Mouse (Mus musculus) limb, embryonic 14.5 days (tissue): ENCODE data around the gene Tcf12. TPM values are rescaled to one million over a fixed set of nuclear protein-coding genes. Genes with fewer than 3 reads are reported as not detected.

Experiments
- ATAC-seq: fragments of 200-750 bp; cut with Nextera tagmentation; 2 replicates; pipeline ENCODE4 v1.8.0; 2017; ENCODE audit warnings: low read depth, moderate number of reproducible peaks, moderate TSS enrichment; ENCODE audit not compliant: low FRiP score
- DNase-seq: peaks from one replicate; pipeline ENCODE4 v3.0.0-alpha.2; 2015; ENCODE audit warnings: low spot score
- H3K27ac ChIP-seq: fragments of 300-500 bp; sonication (generic); replicated peaks from 2 replicates; pipeline ENCODE4 v1.5.1; 2014; ENCODE audit warnings: low read depth, mild to moderate bottlenecking, low read length, moderate library complexity, mixed read lengths
- H3K27me3 ChIP-seq: fragments of 300-500 bp; sonication (generic); 2 replicates; pipeline ENCODE4 v1.6.1; 2014; ENCODE audit warnings: low read length, mixed read lengths; ENCODE audit not compliant: control insufficient read depth, insufficient read depth
- H3K36me3 ChIP-seq: fragments of 300-500 bp; sonication (generic); 2 replicates; pipeline ENCODE4 v1.6.1; 2014; ENCODE audit warnings: mild to moderate bottlenecking, low read length, moderate library complexity, mixed read lengths; ENCODE audit not compliant: control insufficient read depth, insufficient read depth
- H3K4me1 ChIP-seq: fragments of 300-500 bp; sonication (generic); 2 replicates; pipeline ENCODE4 v1.6.1; 2014; ENCODE audit warnings: antibody characterized with exemption, low read length, mixed read lengths; ENCODE audit not compliant: control insufficient read depth, insufficient read depth
- H3K4me2 ChIP-seq: fragments of 300-500 bp; sonication (generic); replicated peaks from 2 replicates; pipeline ENCODE4 v1.6.1; 2014; ENCODE audit warnings: low read depth, mild to moderate bottlenecking, low read length, moderate library complexity; ENCODE audit not compliant: severe bottlenecking
- H3K4me3 ChIP-seq: fragments of 300-500 bp; sonication (generic); replicated peaks from 2 replicates; pipeline ENCODE4 v1.5.1; 2014; ENCODE audit warnings: low read length
- H3K9ac ChIP-seq: fragments of 300-500 bp; sonication (generic); 2 replicates; pipeline ENCODE4 v1.6.1; 2014; ENCODE audit warnings: mild to moderate bottlenecking, low read depth, low read length, moderate library complexity; ENCODE audit not compliant: severe bottlenecking
- H3K9me3 ChIP-seq: fragments of 300-500 bp; sonication (generic); 2 replicates; pipeline ENCODE4 v1.6.1; 2016; ENCODE audit warnings: low read length; ENCODE audit not compliant: control insufficient read depth
- POLR2A ChIP-seq: fragments of 200-500 bp; IDR thresholded peaks from 2 replicates; pipeline ENCODE4 v1.8.0; 2012; ENCODE audit warnings: inconsistent platforms, mild to moderate bottlenecking, moderate library complexity, borderline replicate concordance; ENCODE audit not compliant: insufficient read depth, insufficient read length; ENCODE audit errors: extremely low read depth
- WGBS: fragments of 180-500 bp; shearing (Covaris S2); extraction: QIAGEN DNeasy Blood & Tissue Kit; methylation state at CpG from one replicate; pipeline ENCODE4 v1.1.7; 2014; 5-methylcytosine and 5-hydroxymethylcytosine counted together
- polyA plus RNA-seq, 2 experiments: library from polyadenylated mRNA; depleted of rRNA in 1 of 2; stranded (reverse) in 1 of 2; unstranded in 1 of 2; fragments of >200 nt; fragmentation: Nextera tagmentation in 1 of 2; extraction: Ambion mirVana in 1 of 2; gene quantifications; 2 replicates each; pipeline versions ENCODE4 v1.2.1 to v1.2.3; 2012 to 2014

The Tcf12 gene
- polyA plus RNA-seq, 2 experiments: 111 to 158 TPM

GRCm38 (mm10) chr9:72014585-72015381 is 96.9 kb downstream of the Tcf12 start:
- 81% methylated on average over 4 of the region's 4 CpGs for WGBS

GRCm38 (mm10) chr9:72013541-72013940 is 98.1 kb downstream of the Tcf12 start:
- no peak overlapping the region for H3K4me3 ChIP-seq
- no peaks in the 10 kb centered on the region for H3K9me3 ChIP-seq
- H3K9ac ChIP-seq: no peak overlapping the region
- H3K36me3 ChIP-seq: no peaks in the 10 kb centered on the region; the same call in 1 of the 2 replicates
- no peak overlapping the region for H3K4me2 ChIP-seq
- DNase-seq (no peak), ATAC-seq (no peak)
- H3K4me1 ChIP-seq: no peaks in the 10 kb centered on the region
- no peak overlapping the region for H3K27ac ChIP-seq
- H3K27me3 ChIP-seq: no peaks in the 10 kb centered on the region
- TF ChIP-seq POLR2A: no peak
- 80% methylated on average over 1 of the region's 1 CpGs for WGBS

More at GRCm38 (mm10) chr9:72014585-72015381, 96.9 kb downstream of the Tcf12 start:
- no peak overlapping the region for H3K9ac ChIP-seq
- no peaks in the 10 kb centered on the region for H3K9me3 ChIP-seq
- no peak overlapping the region for H3K4me3 ChIP-seq
- no peaks in the 10 kb centered on the region for H3K4me1 ChIP-seq
- DNase-seq: no peak
- no peak for ATAC-seq
- H3K36me3 ChIP-seq: no peaks in the 10 kb centered on the region; the same call in 1 of the 2 replicates
- no peaks in the 10 kb centered on the region for H3K27me3 ChIP-seq
- no peak for TF ChIP-seq POLR2A
- no peak overlapping the region for H3K27ac ChIP-seq
- no peak overlapping the region for H3K4me2 ChIP-seq

- no peaks in the 10 kb centered on the region; the same call in 1 of the 2 replicates for H3K36me3 ChIP-seq
- H3K4me3 ChIP-seq: no peak overlapping the region
- H3K4me2 ChIP-seq: no peak overlapping the region
- 79% methylated on average over 1 of the region's 1 CpGs for WGBS
- no peaks in the 10 kb centered on the region for H3K9me3 ChIP-seq
- H3K4me1 ChIP-seq: no peaks in the 10 kb centered on the region
- H3K27me3 ChIP-seq: no peaks in the 10 kb centered on the region
- DNase-seq (no peak), ATAC-seq (no peak)
- TF ChIP-seq POLR2A: no peak
- no peak overlapping the region for H3K27ac ChIP-seq
- no peak overlapping the region for H3K9ac ChIP-seq
Observed at GRCm38 (mm10) chr9:72008634-72009033, 103.0 kb downstream of the Tcf12 start.

GRCm38 (mm10) chr9:71991147-71991546 is 120.5 kb downstream of the Tcf12 start:
- 82% methylated on average over 3 of the region's 3 CpGs for WGBS
- ATAC-seq (no peak), DNase-seq (no peak)
- H3K9me3 ChIP-seq: no peaks in the 10 kb centered on the region
- H3K4me2 ChIP-seq: no peak overlapping the region
- H3K27ac ChIP-seq: no peak overlapping the region
- TF ChIP-seq POLR2A: no peak
- H3K4me1 ChIP-seq: no peaks in the 10 kb centered on the region; the same call in 1 of the 2 replicates
- H3K27me3 ChIP-seq: no peaks in the 10 kb centered on the region
- no peak overlapping the region for H3K4me3 ChIP-seq
- H3K36me3 ChIP-seq: peaks cover 2% of the 10 kb centered on the region; the same call in 1 of the 2 replicates
- H3K9ac ChIP-seq: no peak overlapping the region

GRCm38 (mm10) chr9:71990376-71990775 is 121.3 kb downstream of the Tcf12 start:
- DNase-seq (no peak), ATAC-seq (no peak)
- Histone ChIP-seq H3K36me3 (no peaks in the 10 kb centered on the region), H3K4me3 (no peak overlapping the region), H3K9ac (no peak overlapping the region), H3K27ac (no peak overlapping the region), H3K4me2 (no peak overlapping the region), H3K27me3 (no peaks in the 10 kb centered on the region), H3K4me1 (peaks cover 7% of the 10 kb centered on the region; the same call in 1 of the 2 replicates), H3K9me3 (no peaks in the 10 kb centered on the region)
- WGBS: 65% methylated on average over 1 of the region's 1 CpGs
- TF ChIP-seq POLR2A: no peak
